ENCODE assay signal across 25 mouse cellular contexts in genomic region chr1:173673458-173674097, GRCm38 (mm10). TPM values are rescaled to one million over a fixed set of nuclear protein-coding genes. Genes with fewer than 3 reads are reported as not detected.
DNase-seq lines count a peak whose midpoint lies in the region; ATAC-seq and TF ChIP-seq lines count a peak whose summit lies in the region.
"Not testable (repeated sequence)": the region's sequence is repeated elsewhere in the genome, so short reads cannot be mapped to it uniquely, and the experiment has no call there.
"Had no signal": no experiment of that assay in that cellular context is flagged by ENCODE, and none has a peak within 500 bp of the region (broad histone marks: within the 10 kb centered on the region; RNA-seq: fewer than 3 reads in every experiment).

Gene Ifi208, plus strand, starts transcription at chr1:173673675.

- intact Hi-C loops in heart, adult 2 months (cut with DNase I), result not testable (repeated sequence)

- H3K4me3 ChIP-seq in heart, adult 2 months; kidney, adult 2 months (ENCODE audit: insufficient read depth, low read depth, low read length): not testable (repeated sequence)

- H3K27ac ChIP-seq in heart, adult 2 months, result peak within 1 kb of the TSS; percentile 23
- H3K27ac ChIP-seq in kidney, adult 2 months (ENCODE audit: insufficient read depth, low read depth, low read length), result not testable (repeated sequence)

- DNase-seq in CD4-positive, CD25-positive, alpha-beta regulatory T cell, adult 2 months (ENCODE audit: low read depth, low spot score), result peak; percentile 46
- DNase-seq in heart, adult 2 months, result not testable (repeated sequence)
- DNase-seq in kidney, adult 2 months, result peak; percentile 13
- peak; percentile 39 for DNase-seq in lung, postnatal 25 days (ENCODE audit: low spot score)
- peak; percentile 61 for DNase-seq in naive thymus-derived CD4-positive, alpha-beta T cell, adult 2 months (ENCODE audit: low read depth)
- DNase-seq in splenic B cell, adult 2 months (ENCODE audit: low read depth, low spot score), result peak; percentile 24
- DNase-seq in thymus, postnatal 36 days, result peak; percentile 17 to 23

- not testable (repeated sequence) for TF ChIP-seq EP300 in heart, adult 2 months (IDR thresholded peaks at IDR 0.05; ENCODE audit: insufficient read depth, low read depth, low read length)

- 29% methylated on average over 3 of the region's 3 CpGs for WGBS in heart, adult 2 months
- 24% methylated on average over 3 of the region's 3 CpGs for WGBS in kidney, adult 2 months

- H3K9ac ChIP-seq in heart, adult 2 months (ENCODE audit: low read depth, low read length), result not testable (repeated sequence)

- H3K4me1 ChIP-seq in heart, adult 2 months (ENCODE audit: control insufficient read depth, insufficient read depth, low read length); kidney, adult 2 months (ENCODE audit: control insufficient read depth, insufficient read depth, low read length): not testable (repeated sequence)

- not testable (repeated sequence) for H3K79me2 ChIP-seq in heart, adult 2 months (replicated peaks; ENCODE audit: control insufficient read depth, insufficient read depth, low read length)

- peak; percentile 91 for ATAC-seq in activated CD4-positive, CD25-positive, alpha-beta regulatory T cell, adult 4 months

- TF ChIP-seq POLR2A in heart, adult 2 months (IDR thresholded peaks at IDR 0.05; ENCODE audit: insufficient read depth, low read depth, low read length); kidney, adult 2 months (IDR thresholded peaks at IDR 0.05; ENCODE audit: low read depth, low read length): not testable (repeated sequence)

- H3K36me3 ChIP-seq in heart, adult 2 months (ENCODE audit: control insufficient read depth, insufficient read depth, low read length); kidney, adult 2 months (ENCODE audit: control insufficient read depth, insufficient read depth, low read length); splenic B cell, adult 2 months (ENCODE audit: control insufficient read depth, insufficient read depth, low read length, poor library complexity, severe bottlenecking): not testable (repeated sequence)

- TF ChIP-seq CTCF in heart, adult 2 months (IDR thresholded peaks at IDR 0.05); kidney, adult 2 months (conservative IDR thresholded peaks at IDR 0.05; ENCODE audit: insufficient read depth, insufficient read length, low read depth, low read length): not testable (repeated sequence)

- H3K27me3 ChIP-seq in heart, adult 2 months (ENCODE audit: control insufficient read depth, insufficient read depth, low read length); kidney, adult 2 months (replicated peaks; ENCODE audit: control insufficient read depth, insufficient read depth, low read length); splenic B cell, adult 2 months (ENCODE audit: control insufficient read depth, insufficient read depth, low read length, poor library complexity, severe bottlenecking): not testable (repeated sequence)

RNA-seq across cellular contexts. Expression of gene Ifi208, which starts in this region (rescaled TPM):
- polyA plus RNA-seq in activated CD4-positive, CD25-positive, alpha-beta regulatory T cell, adult 4 months (2017; shearing (Covaris generic)), result 10 to 100 TPM; 61.1 to 77.0 TPM
- total RNA-seq in heart, adult 2 months (2021), result under 1 TPM; 0.50 to 0.64 TPM
- polyA plus RNA-seq in heart, adult 2 months (2012; rRNA removed), result 1.3 and 2.0 TPM in 2 replicates
- polyA plus RNA-seq in kidney, adult 2 months (2012; rRNA removed), result 1.5 and 3.3 TPM in 2 replicates
- total RNA-seq: forebrain, postnatal 0 days; gastrocnemius, postnatal 10 days; layer of hippocampus, adult 2 months; layer of hippocampus, postnatal 14 days; left cerebral cortex, adult 2 months; left cerebral cortex, postnatal 25 days had no signal
- polyA plus RNA-seq: cerebellum, adult 2 months; forebrain, embryonic 12.5 days; hindbrain, embryonic 13.5 days; kidney, embryonic 16.5 days; limb, embryonic 12.5 days; liver, embryonic 15.5 days; lung, embryonic 15.5 days; midbrain, embryonic 11.5 days; midbrain, embryonic 16.5 days; neural tube, embryonic 14.5 days; stomach, postnatal 0 days had no signal

Comparison
In these comparisons a context has a peak if more than half of its experiments do, and no peak if none do; other contexts are left out.
1. RNA of gene Ifi208 (polyA plus RNA-seq): 61.1 to 77.0 TPM in activated CD4-positive, CD25-positive, alpha-beta regulatory T cell, adult 4 months; 1.5 to 3.3 TPM in kidney, adult 2 months and 1.3 to 2.0 TPM in heart, adult 2 months; every median in the first group is over 10 times any median in the second.